Mouse (Mus musculus): ENCODE data around the gene Slc9a9.

DNA sequence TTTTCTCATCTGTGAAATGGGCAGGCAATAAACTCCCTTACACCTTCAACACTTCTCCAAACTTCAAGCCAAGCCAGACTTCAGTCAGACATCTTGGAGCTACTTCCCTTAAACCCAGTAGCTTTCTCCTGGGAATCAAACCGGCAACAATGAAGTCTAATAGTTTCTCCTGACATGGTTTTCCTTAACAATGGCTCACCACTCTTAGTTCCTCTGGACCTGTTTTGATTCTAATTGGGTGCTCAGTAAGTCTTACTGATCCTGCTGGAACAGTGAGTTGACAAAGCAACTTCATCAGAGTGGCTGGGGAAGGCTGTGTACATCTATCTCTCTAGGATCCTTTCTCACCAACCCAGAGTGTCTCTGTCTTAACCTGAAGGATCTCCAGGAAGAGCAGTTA is 5.0 kb downstream of the Slc9a9 start:
- no peak for TF ChIP-seq POLR2A (IDR thresholded peaks at IDR 0.05; ENCODE audit: control insufficient read depth, low read depth, low read length)
- TF ChIP-seq CTCF (IDR thresholded peaks at IDR 0.05; ENCODE audit: control insufficient read depth, insufficient read depth, insufficient replicate concordance, low read depth, low read length) = no peak
